Mouse (Mus musculus) thymus, adult 2 months (tissue): ENCODE results near the gene Inhbe.

Experiments
- CTCF ChIP-seq: fragments of 200-500 bp; IDR thresholded peaks from 2 replicates; pipeline ENCODE4 v1.5.1; 2012; ENCODE audit warnings: mild to moderate bottlenecking, control low read depth, low read length, moderate library complexity, borderline replicate concordance; ENCODE audit not compliant: control insufficient read depth, poor library complexity, insufficient read depth; ENCODE audit errors: extremely low read depth
- POLR2A ChIP-seq: fragments of 200-500 bp; IDR thresholded peaks from 2 replicates; pipeline ENCODE4 v1.6.1; 2012; ENCODE audit warnings: mild to moderate bottlenecking, low read length, control low read depth, moderate library complexity; ENCODE audit not compliant: control insufficient read depth, poor library complexity, insufficient read depth; ENCODE audit errors: extremely low read depth

GRCm38 (mm10) chr10:127380251-127380691, 26.1 kb upstream of the Inhbe start, which contains the start of gene R3hdm2:
- peak; percentile 49; the same call in 1 of the 2 replicates for TF ChIP-seq CTCF
- peak; percentile 54; the same call in 1 of the 2 replicates for TF ChIP-seq POLR2A
